Mouse (Mus musculus) heart, embryonic 16.5 days (tissue): ENCODE results near the gene Capn2. TPM values are rescaled to one million over a fixed set of nuclear protein-coding genes. Genes with fewer than 3 reads are reported as not detected.
A peak's percentile ranks its signal among the peaks of the same experiment; 100 is the strongest.

Source experiments
- ATAC-seq: fragments of 200-750 bp; cut with Nextera tagmentation; replicated peaks from 2 replicates; pipeline ENCODE4 v1.8.0; 2017; ENCODE audit warnings: moderate number of reproducible peaks; ENCODE audit not compliant: insufficient read depth, low FRiP score; ENCODE audit errors: extremely low read depth
- H3K27ac ChIP-seq: fragments of 300-500 bp; sonication (generic); 2 replicates; pipeline ENCODE4 v1.5.1; 2014; ENCODE audit warnings: mild to moderate bottlenecking, low read length, control low read depth, moderate library complexity
- H3K27me3 ChIP-seq: fragments of 300-500 bp; sonication (generic); 2 replicates; pipeline ENCODE4 v1.6.1; 2014; ENCODE audit warnings: low read length, mixed read lengths; ENCODE audit not compliant: control insufficient read depth, insufficient read depth
- H3K36me3 ChIP-seq: fragments of 300-500 bp; sonication (generic); 2 replicates; pipeline ENCODE4 v1.6.1; 2014; ENCODE audit not compliant: control insufficient read depth, insufficient read depth
- H3K4me1 ChIP-seq: fragments of 300-500 bp; sonication (generic); 2 replicates; pipeline ENCODE4 v1.6.1; 2014; ENCODE audit warnings: low read length, mixed read lengths; ENCODE audit not compliant: control insufficient read depth, insufficient read depth
- H3K4me2 ChIP-seq: fragments of 300-500 bp; sonication (generic); 2 replicates; pipeline ENCODE4 v1.6.1; 2014; ENCODE audit warnings: low read depth, mild to moderate bottlenecking, control low read depth, low read length
- H3K4me3 ChIP-seq: fragments of 300-500 bp; sonication (generic); 2 replicates; pipeline ENCODE4 v1.5.1; 2014; ENCODE audit warnings: mild to moderate bottlenecking, control low read depth, low read length
- H3K9ac ChIP-seq: fragments of 300-500 bp; sonication (generic); 2 replicates; pipeline ENCODE4 v1.6.1; 2014; ENCODE audit warnings: low read length, control low read depth
- H3K9me3 ChIP-seq: fragments of 300-500 bp; sonication (generic); replicated peaks from 2 replicates; pipeline ENCODE4 v1.6.1; 2016; ENCODE audit warnings: low read length; ENCODE audit not compliant: control insufficient read depth
- WGBS: fragments of 180-500 bp; shearing (Covaris S2); extraction: QIAGEN DNeasy Blood & Tissue Kit; methylation state at CpG from one replicate; pipeline ENCODE4 v1.1.7; 2014; 5-methylcytosine and 5-hydroxymethylcytosine counted together
- polyA plus RNA-seq: library from polyadenylated mRNA; unstranded; fragments of >200 nt; fragmentation: Nextera tagmentation; extraction: Ambion mirVana; gene quantifications from 2 replicates; pipeline ENCODE4 v1.2.1, GENCODE M21; 2015

Gene Capn2
- polyA plus RNA-seq, 1 experiment from 2014 or later: 91.1 TPM

DNA sequence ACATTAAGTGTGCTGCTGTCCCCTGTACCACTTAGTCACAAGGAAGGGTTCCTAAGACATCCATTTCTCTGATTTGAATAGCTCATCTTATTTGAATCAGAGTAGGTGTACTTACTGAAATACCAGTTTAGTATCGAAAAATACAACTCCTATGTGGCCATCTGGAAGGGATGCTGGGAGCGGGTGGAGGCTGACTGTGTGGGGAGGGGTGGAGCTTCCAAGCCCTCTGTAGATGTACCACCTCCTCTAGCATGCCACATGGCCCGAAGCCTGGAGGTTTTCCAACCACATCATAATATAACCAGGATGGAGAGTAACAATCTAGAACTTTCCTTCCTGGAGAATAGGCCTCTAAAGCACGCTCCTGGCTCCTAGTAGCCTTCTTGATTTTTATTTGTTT, 40.9 kb upstream of the Capn2 start:
- no peaks in the 10 kb centered on the region for H3K9me3 ChIP-seq
- no peak for ATAC-seq
- H3K4me1 ChIP-seq: no peaks in the 10 kb centered on the region; the same call in 1 of the 2 replicates

DNA sequence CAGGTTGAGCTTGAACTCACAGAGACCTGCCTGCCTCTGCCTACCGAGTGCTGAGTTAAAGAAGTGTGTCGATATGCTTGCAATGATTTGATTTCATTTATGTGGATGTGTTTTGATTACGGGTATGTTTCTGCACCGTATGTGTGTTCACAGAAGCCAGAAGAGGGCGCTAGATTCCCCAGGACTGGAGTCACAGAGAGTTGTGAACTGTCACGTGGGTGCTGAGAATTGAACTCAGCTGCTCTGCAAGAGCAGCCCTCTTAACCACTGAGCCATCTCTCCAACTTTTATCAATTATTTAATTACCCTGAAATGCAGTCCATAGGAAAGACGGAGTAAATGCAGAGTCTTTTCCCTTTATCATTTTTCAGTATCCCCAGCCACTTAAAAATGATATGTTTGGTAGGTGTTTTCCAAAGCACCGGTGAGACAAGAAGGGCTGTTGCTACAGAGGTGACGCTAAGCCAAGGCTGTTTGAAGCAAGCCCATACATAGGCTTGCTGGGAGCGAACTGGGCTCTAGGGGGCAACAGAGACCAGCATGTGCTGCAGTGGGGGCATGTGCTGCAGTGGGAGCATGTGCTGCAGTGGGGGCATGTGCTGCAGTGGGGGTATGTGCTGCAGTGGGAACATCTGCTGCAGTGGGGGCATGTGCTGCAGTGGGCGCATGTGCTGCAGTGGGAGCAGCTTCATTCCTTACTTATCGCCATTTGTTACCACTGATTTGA, 36.4 kb upstream of the Capn2 start:
- no peaks in the 10 kb centered on the region for H3K4me1 ChIP-seq
- H3K27ac ChIP-seq: no peak overlapping the region
- no peaks in the 10 kb centered on the region for H3K27me3 ChIP-seq
- H3K4me2 ChIP-seq: no peak overlapping the region
- H3K36me3 ChIP-seq: no peaks in the 10 kb centered on the region
- no peaks in the 10 kb centered on the region for H3K9me3 ChIP-seq
- H3K4me3 ChIP-seq: no peak overlapping the region
- no peak overlapping the region for H3K9ac ChIP-seq
- peak; percentile 76; the same call in 1 of the 2 replicates for ATAC-seq
- 57% methylated on average over 12 of the region's 12 CpGs for WGBS

More for the DNA sequence above, 40.9 kb upstream of the Capn2 start:
- H3K9ac ChIP-seq: no peak overlapping the region
- no peak overlapping the region for H3K27ac ChIP-seq
- H3K27me3 ChIP-seq: no peaks in the 10 kb centered on the region
- no peak overlapping the region for H3K4me3 ChIP-seq
- H3K4me2 ChIP-seq: no peak overlapping the region
- WGBS: 76% methylated on average over 4 of the region's 4 CpGs
- no peaks in the 10 kb centered on the region for H3K36me3 ChIP-seq

GRCm38 (mm10) chr1:182550761-182551160, 33.4 kb upstream of the Capn2 start:
- no peak overlapping the region for H3K4me3 ChIP-seq

DNA sequence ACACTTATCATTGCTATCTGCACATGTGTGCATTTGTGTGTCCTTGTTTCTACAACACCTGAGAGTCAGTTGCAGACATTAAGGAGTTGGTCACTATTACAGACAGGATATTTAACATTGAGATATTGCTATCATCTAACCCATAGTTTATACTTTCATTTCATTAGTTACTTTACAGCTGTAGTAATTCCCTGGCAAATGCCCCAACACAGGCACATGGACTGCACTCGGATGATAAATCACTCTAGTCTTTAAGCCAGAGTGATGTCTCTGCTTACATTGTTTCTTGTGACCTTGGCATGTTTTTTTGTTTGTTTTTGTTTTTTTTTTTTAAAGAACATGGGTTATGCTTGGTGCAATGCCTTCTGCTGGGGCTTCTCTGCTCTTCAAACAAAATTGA, 26.5 kb upstream of the Capn2 start:
- no peak overlapping the region for H3K4me2 ChIP-seq
- H3K9ac ChIP-seq: no peak overlapping the region
- H3K27me3 ChIP-seq: no peaks in the 10 kb centered on the region
- H3K4me3 ChIP-seq: no peak overlapping the region
- H3K4me1 ChIP-seq: no peaks in the 10 kb centered on the region
- no peak overlapping the region for H3K27ac ChIP-seq
- H3K36me3 ChIP-seq: no peaks in the 10 kb centered on the region
- no peak for ATAC-seq
- no peaks in the 10 kb centered on the region for H3K9me3 ChIP-seq
- 58% methylated on average over 1 of the region's 1 CpGs for WGBS

More at GRCm38 (mm10) chr1:182550761-182551160, 33.4 kb upstream of the Capn2 start:
- WGBS: 73% methylated on average over 8 of the region's 8 CpGs
- no peaks in the 10 kb centered on the region for H3K36me3 ChIP-seq
- H3K9me3 ChIP-seq: no peaks in the 10 kb centered on the region
- no peak overlapping the region for H3K9ac ChIP-seq
- no peaks in the 10 kb centered on the region for H3K4me1 ChIP-seq
- no peak overlapping the region for H3K27ac ChIP-seq
- no peak for ATAC-seq
- H3K4me2 ChIP-seq: no peak overlapping the region
- H3K27me3 ChIP-seq: no peaks in the 10 kb centered on the region

- no peak overlapping the region for H3K4me3 ChIP-seq
- no peak for ATAC-seq
- WGBS: 71% methylated on average over 8 of the region's 8 CpGs
- no peak overlapping the region for H3K4me2 ChIP-seq
- no peaks in the 10 kb centered on the region for H3K27me3 ChIP-seq
- no peaks in the 10 kb centered on the region for H3K9me3 ChIP-seq
- no peak overlapping the region for H3K27ac ChIP-seq
- H3K9ac ChIP-seq: no peak overlapping the region
- H3K4me1 ChIP-seq: no peaks in the 10 kb centered on the region
- H3K36me3 ChIP-seq: no peaks in the 10 kb centered on the region
These were observed 25.7 kb upstream of the Capn2 start for GRCm38 (mm10) chr1:182543136-182543535.

DNA sequence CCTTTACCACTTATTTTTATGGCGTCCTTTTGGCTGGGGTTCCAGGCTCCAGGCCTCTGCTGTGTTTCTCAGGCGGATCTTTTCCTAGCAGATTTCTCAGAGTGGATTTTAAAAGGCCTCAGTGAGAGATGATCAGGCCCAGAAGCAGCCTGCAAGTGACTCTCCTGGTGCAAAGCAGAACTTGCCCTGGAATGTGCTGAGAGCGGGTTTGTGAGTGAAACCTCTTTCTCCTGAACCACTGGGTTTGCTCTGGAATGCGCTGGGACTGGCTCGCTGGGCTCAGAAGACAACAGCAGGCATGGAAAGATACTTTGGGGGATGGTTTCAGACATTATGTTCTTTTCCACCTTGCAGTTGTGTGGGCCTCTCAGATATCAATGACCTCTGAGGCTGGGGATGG, 24.7 kb upstream of the Capn2 start:
- Histone ChIP-seq H3K4me3 (no peak overlapping the region), H3K27ac (no peak overlapping the region), H3K9me3 (no peaks in the 10 kb centered on the region), H3K9ac (no peak overlapping the region), H3K36me3 (no peaks in the 10 kb centered on the region), H3K4me2 (no peak overlapping the region), H3K27me3 (no peaks in the 10 kb centered on the region), H3K4me1 (no peaks in the 10 kb centered on the region)
- ATAC-seq: no peak
- WGBS: 64% methylated on average over 5 of the region's 5 CpGs

DNA sequence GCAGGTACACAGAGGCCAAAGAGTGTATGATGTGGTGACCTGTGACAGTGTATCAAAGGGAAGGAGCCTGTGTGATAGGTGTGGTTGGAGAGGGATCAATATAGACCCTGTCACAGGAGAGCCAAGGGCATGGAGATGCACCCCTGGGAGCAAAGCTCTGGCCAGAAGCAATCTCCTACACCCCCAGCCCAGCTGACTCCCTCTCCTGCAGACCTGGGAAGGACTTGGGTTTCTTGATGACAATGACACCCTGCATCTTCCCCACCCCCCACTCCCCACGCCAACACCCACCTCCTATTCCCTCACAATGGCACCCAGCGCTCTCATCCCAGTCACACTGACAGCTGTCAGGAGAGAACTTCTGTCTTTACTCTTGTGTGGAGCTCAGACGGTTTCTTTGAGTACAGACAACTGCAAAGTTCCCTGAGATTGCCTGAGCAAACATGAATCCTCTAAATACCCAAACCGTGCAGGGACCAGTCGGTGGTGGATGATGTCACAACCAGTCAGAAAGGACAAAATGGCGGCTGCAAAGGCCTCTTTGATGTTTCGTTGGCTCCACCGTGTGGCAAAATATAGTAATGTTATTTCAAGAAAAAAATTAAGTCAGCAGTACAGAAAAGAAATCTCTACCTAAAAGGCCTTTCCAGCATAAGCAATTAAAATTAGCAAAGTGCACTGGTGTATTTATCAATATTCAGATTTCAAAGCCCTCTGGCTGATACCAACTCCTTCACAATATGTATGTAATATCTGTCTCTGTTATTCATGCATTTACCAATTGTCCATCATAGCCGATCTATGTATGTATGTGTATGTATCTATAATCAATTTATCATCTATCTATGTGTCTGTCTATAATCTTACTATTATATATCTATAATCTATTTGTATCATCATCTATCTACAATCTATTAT, 21.9 kb upstream of the Capn2 start:
- Histone ChIP-seq H3K36me3 (no peaks in the 10 kb centered on the region), H3K9me3 (no peaks in the 10 kb centered on the region), H3K9ac (peak overlapping the region; percentile 72), H3K4me3 (peak overlapping the region; percentile 42), H3K4me2 (peak overlapping the region; percentile 74), H3K4me1 (no peaks in the 10 kb centered on the region), H3K27me3 (no peaks in the 10 kb centered on the region), H3K27ac (0 out of 2 replicates have a peak overlapping the region, but pooled peaks have one; percentile 14)
- ATAC-seq: peak; percentile 81
- 21% methylated on average over 9 of the region's 9 CpGs for WGBS

DNA sequence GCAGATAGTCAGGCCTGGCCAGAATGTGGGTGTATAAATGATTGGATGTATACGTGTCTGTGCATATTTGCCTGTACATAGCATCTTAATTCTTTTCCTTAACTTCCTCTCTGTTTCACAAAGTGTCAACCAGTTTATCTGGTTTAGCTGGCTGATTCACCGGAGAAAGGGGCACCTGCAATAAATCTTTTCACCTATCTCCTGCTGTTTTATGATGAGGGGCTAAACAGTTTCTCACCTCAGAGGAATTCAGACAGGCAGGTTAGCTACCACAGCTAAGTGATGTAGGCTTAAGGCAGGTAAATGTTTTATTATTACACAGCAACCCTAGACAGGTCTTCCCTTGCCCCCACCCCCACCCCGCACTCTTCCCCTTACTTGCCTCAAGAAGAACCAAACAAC, 17.7 kb upstream of the Capn2 start:
- H3K4me2 ChIP-seq: no peak overlapping the region
- H3K4me1 ChIP-seq: no peaks in the 10 kb centered on the region
- ATAC-seq: no peak
- no peaks in the 10 kb centered on the region for H3K36me3 ChIP-seq
- no peak overlapping the region for H3K4me3 ChIP-seq
- no peaks in the 10 kb centered on the region for H3K9me3 ChIP-seq
- H3K9ac ChIP-seq: no peak overlapping the region
- WGBS: 71% methylated on average over 3 of the region's 3 CpGs
- no peak overlapping the region for H3K27ac ChIP-seq
- H3K27me3 ChIP-seq: no peaks in the 10 kb centered on the region

DNA sequence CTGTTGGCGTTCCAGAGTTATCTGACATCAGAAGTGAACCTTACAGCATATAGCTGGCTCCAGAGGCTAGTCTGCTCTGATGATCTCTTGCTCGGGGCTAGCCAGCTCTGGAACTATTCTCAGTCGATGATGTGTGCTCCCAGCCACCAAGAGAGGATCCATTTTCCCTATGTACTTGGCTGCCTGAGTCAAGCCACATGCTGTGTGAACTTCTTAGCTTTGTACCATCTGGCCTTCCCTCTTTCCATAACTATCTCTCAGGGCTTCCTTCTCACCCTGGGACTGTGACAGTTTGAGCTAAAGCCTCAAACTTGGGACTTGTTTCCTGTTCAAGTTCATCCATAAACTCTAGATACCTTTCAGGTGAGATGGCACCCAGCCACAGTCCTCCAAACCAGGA, 16.2 kb upstream of the Capn2 start:
- H3K4me1 ChIP-seq: no peaks in the 10 kb centered on the region; the same call in none of the 2 replicates
- no peaks in the 10 kb centered on the region for H3K27me3 ChIP-seq
- no peaks in the 10 kb centered on the region for H3K36me3 ChIP-seq
- H3K9me3 ChIP-seq: no peaks in the 10 kb centered on the region
- no peak overlapping the region for H3K9ac ChIP-seq
- no peak for ATAC-seq
- no peak overlapping the region for H3K4me3 ChIP-seq
- H3K4me2 ChIP-seq: no peak overlapping the region
- H3K27ac ChIP-seq: no peak overlapping the region
- WGBS: 66% methylated on average over 3 of the region's 3 CpGs
